Mouse (Mus musculus) 416B (cell line): ENCODE data around the gene Tob2.

Experiments
- DNase-seq: peaks from one replicate; pipeline ENCODE4 v3.0.0; 2011; ENCODE audit warnings: low read depth

The Tob2 gene

GRCm38 (mm10) chr15:81810671-81811598 is 47.7 kb downstream of the Tob2 start:
- DNase-seq = peak; percentile 100

DNA sequence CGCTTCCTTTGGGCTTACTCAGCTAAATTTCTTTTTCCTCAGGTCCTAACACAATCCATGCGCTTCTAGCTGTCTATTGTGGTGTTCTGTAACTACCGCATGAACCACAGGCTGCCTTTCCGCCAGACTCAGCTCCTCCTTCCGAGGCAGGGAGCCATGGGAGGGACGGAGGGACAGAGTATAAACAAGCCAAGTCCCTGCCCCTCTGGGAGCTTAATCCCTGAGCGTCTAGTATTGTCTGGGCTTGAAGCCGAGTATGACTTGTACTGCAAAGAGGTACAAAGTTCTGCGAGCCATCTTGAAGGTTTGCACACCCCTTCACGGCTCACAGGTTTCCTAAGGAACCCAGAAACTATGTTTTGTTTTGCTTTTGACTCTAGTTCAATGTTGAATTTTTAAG is 48.4 kb downstream of the Tob2 start:
- peak; percentile 92 for DNase-seq

DNA sequence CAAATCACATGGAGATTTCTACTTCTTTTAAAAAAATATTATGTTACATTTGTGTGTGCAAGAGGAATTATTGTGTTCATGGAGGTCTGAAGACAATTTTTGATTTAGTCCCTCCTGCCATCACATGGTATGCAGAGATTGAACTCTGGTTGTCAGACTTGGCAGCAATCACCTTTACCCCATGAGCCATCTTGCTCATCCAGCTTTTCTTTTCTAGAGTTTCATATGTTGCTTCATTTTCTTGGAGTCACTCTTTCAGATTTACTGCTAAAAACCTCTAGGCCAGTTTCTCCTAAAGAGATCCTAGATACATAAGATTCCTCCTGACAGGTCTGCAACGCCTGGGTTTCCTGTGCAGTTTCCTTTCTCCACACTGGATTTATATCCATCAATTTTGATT is 49.0 kb downstream of the Tob2 start:
- no peak for DNase-seq

DNA sequence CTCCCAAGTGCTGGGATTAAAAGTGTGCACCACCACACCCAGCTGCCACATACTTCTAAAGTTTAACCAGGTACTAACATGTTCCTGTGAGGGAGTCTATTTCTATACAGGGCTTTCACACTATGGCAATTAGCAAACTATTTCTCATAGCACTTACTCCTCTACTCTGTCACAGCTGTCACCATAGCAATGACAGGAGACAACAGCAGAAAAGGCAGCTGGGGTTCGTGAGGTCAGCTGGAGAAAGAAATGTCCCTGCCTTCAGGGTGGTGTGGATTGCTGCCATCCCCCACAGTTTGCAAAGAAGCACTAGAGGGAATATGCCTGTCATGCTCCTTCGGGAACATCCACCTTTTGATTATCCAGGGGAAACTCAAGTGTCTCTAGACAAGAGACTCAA is 49.8 kb downstream of the Tob2 start:
- no peak for DNase-seq

- DNase-seq = no peak
Observed at GRCm38 (mm10) chr15:81806621-81807404, 51.8 kb downstream of the Tob2 start.

GRCm38 (mm10) chr15:81805624-81806023 is 53.0 kb downstream of the Tob2 start:
- DNase-seq = no peak

DNA sequence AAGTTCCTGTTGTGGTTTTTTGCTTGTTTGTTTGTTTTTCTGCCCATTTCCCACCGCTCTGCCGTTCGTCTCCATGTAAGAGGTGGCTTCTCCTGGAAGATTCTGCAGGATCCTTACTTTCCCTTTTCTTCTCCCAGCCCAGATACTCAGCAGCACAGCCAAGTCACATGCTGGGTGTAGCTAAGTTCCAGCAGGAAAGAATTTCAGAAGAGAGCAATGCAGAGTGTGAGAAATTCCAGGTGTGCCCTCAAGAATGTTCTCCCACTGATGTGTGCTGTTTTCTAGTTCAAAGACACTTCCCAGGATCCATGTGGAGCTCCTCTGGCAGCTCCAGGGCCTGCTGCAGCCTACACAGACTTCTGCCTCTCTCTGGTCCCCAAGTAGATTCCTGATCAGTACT is 53.7 kb downstream of the Tob2 start:
- no peak for DNase-seq

DNA sequence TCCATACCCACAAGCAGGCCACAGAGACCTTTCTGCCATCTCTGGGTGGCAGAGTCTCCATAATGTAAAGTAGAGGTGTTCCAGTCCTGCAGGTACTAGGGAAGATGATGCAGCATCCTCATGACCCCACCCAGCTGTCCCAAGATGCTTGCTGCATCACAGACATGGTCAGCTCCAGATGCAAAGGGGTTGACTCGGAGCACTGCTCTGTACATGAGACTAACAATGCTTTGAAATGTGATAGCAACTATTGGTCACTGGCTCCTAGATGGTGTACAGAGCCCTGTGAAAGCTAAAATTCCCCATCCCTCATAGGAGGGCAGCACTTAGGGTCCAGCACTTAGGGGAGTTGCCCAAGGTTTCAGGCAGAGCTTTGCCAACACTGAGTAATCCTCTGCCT is 54.4 kb downstream of the Tob2 start:
- no peak for DNase-seq

DNA sequence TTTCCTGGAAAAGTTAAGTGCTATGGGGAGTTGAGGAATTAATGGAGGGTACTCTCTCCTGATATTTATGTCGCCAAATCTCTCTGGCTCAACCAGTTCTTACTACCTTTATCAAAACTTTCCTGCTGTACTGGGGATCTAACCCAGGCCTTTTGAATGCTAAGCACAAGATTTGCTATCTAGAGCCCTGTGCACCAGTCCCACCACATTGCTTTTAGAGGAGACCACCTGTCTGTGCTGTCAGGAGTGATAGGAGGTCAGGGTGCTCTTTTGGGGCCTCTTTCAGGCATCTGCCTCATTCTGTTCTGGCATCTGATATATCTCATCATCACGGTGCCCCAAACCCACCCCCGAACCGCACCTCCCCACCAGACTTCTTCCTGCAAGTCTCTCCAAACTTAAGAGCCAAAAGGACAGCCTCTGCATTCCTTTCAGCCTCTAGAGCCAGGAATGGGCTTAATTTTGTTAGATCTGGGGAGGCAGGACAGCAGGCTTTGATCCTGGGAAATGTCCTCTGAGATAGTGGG is 55.1 kb downstream of the Tob2 start:
- DNase-seq = no peak

- DNase-seq = no peak
Observed at GRCm38 (mm10) chr15:81802941-81803351, 55.6 kb downstream of the Tob2 start.

GRCm38 (mm10) chr15:81802001-81802890 is 56.4 kb downstream of the Tob2 start, which contains the start of gene Tef:
TSS of gene Tef (plus strand) at chr15:81802421.
- peak; percentile 98 for DNase-seq

DNA sequence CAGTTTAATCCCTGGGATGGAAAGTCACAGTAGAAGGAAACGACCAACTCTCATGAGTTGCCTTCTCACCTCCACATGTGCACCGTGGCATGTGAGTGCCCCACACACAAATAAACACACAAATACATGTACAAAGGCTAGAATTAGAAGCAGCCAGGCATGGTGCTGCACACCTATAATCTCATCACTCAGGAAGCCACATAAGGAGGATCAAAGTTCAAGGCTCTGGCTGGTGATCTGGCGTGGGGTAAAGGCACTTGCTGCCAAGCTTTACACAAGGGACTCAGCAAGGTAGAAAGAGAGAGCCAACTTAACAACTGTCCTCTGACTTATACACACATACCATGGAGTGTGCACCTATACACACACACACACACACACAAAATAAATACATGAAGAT is 58.2 kb downstream of the Tob2 start:
- DNase-seq = no peak

- no peak for DNase-seq
Observed at GRCm38 (mm10) chr15:81798421-81798820, 60.2 kb downstream of the Tob2 start.
